12 mouse cellular contexts compared by ENCODE assay signal in genomic region chr5:30825166-30825565, GRCm38 (mm10). TPM values are rescaled to one million over a fixed set of nuclear protein-coding genes. Genes with fewer than 3 reads are reported as not detected.
A peak's percentile ranks its signal among the peaks of the same experiment; 100 is the strongest.
DNase-seq lines count a peak whose midpoint lies in the region; ATAC-seq lines count a peak whose summit lies in the region.
"Had no signal": no experiment of that assay in that cellular context is flagged by ENCODE, and none has a peak within 500 bp of the region (broad histone marks: within the 10 kb centered on the region; RNA-seq: fewer than 3 reads in every experiment).

No protein-coding gene starts in this region.

- 52% methylated on average over 10 of the region's 10 CpGs for WGBS in heart, embryonic 16.5 days

- DNase-seq in adrenal gland, adult 2 months, result peak; percentile 25
- DNase-seq in adrenal gland, adult 18-20 months (ENCODE audit: low spot score in 2 of 2), result no peak
- DNase-seq in heart, postnatal 25 days (ENCODE audit: low spot score), result no peak
- DNase-seq in cerebellum, adult 9-10 months, result peak; percentile 50
- DNase-seq in spleen, postnatal 10 days (ENCODE audit: low spot score in 2 of 2), result no peak
- DNase-seq in kidney, adult 8-10 months, result no peak
- DNase-seq: kidney, postnatal 10 days; layer of hippocampus, postnatal 36 days had no signal

- H3K27ac ChIP-seq in heart, embryonic 16.5 days (ENCODE audit: low read length), result no peak overlapping the region
- H3K27ac ChIP-seq: limb, embryonic 15.5 days had no signal

- H3K9ac ChIP-seq in heart, embryonic 16.5 days (ENCODE audit: low read length), result no peak overlapping the region
- H3K9ac ChIP-seq: limb, embryonic 15.5 days had no signal

- peaks cover 3% of the 10 kb centered on the region; the same call in 1 of the 2 replicates for H3K9me3 ChIP-seq in heart, embryonic 16.5 days (replicated peaks; ENCODE audit: control insufficient read depth, low read length)
- H3K9me3 ChIP-seq: limb, embryonic 15.5 days had no signal

- 0 out of 2 replicates have a peak, but pooled peaks have one; percentile 28 for ATAC-seq in heart, embryonic 16.5 days (replicated peaks; ENCODE audit: extremely low read depth, insufficient read depth, low FRiP score)
- ATAC-seq in megakaryocyte-erythroid progenitor cell, adult 5-6 weeks (replicated peaks; ENCODE audit: low FRiP score, low TSS enrichment, poor library complexity, severe bottlenecking), result 0 out of 2 replicates have a peak, but pooled peaks have one; percentile 34
- ATAC-seq: lung, postnatal 0 days had no signal

- H3K4me2 ChIP-seq in heart, embryonic 16.5 days (ENCODE audit: low read depth, low read length), result no peak overlapping the region
- H3K4me2 ChIP-seq: limb, embryonic 15.5 days had no signal

- no peak overlapping the region for H3K4me3 ChIP-seq in heart, embryonic 16.5 days (ENCODE audit: low read length)
- H3K4me3 ChIP-seq: limb, embryonic 15.5 days had no signal

- H3K36me3 ChIP-seq in heart, embryonic 16.5 days (ENCODE audit: control insufficient read depth, insufficient read depth), result no peaks in the 10 kb centered on the region
- H3K36me3 ChIP-seq: limb, embryonic 15.5 days had no signal

- no peaks in the 10 kb centered on the region for H3K27me3 ChIP-seq in heart, embryonic 16.5 days (ENCODE audit: control insufficient read depth, insufficient read depth, low read length)
- H3K27me3 ChIP-seq: limb, embryonic 15.5 days had no signal

- intact Hi-C loops in heart, postnatal 25 days (cut with DNase I), result no loop called here

- peaks cover 4% of the 10 kb centered on the region for H3K4me1 ChIP-seq in heart, embryonic 16.5 days (ENCODE audit: control insufficient read depth, insufficient read depth, low read length)

RNA-seq across cellular contexts. Expression of gene Mapre3, which starts 10.7 kb away (rescaled TPM):
- total RNA-seq in adrenal gland, adult 2 months (2021), result 10 to 100 TPM; 60.0 to 79.0 TPM
- 103 and 134 TPM in 2 replicates for polyA plus RNA-seq in adrenal gland, adult 2 months (2012; rRNA removed)
- 10 to 100 TPM; 60.7 to 76.5 TPM for total RNA-seq in adrenal gland, adult 18-20 months (2021)
- 18.2 and 19.8 TPM in 2 replicates for polyA plus RNA-seq in heart, embryonic 16.5 days (2015; fragmentation: Nextera tagmentation; extraction: Ambion mirVana)
- total RNA-seq in heart, postnatal 25 days (2021), result 10 to 100 TPM; 31.1 to 32.4 TPM
- total RNA-seq in megakaryocyte-erythroid progenitor cell, adult 5-6 weeks (2014; fragmentation: Nextera tagmentation), result 0.25 TPM in 1 of 2 replicates, not detected in the other
- total RNA-seq in megakaryocyte-erythroid progenitor cell, adult 5-6 weeks (2017), result not detected in 2 replicates

RNA-seq across cellular contexts. Expression of gene Tmem214, which starts 42.6 kb away (rescaled TPM):
- 10 to 100 TPM; 51.9 to 62.2 TPM for total RNA-seq in adrenal gland, adult 2 months (2021)
- polyA plus RNA-seq in adrenal gland, adult 2 months (2012; rRNA removed), result 87.6 and 96.9 TPM in 2 replicates
- 10 to 100 TPM; 54.0 to 57.3 TPM for total RNA-seq in adrenal gland, adult 18-20 months (2021)
- polyA plus RNA-seq in heart, embryonic 16.5 days (2015; fragmentation: Nextera tagmentation; extraction: Ambion mirVana), result 58.8 and 61.7 TPM in 2 replicates
- total RNA-seq in heart, postnatal 25 days (2021), result 10 to 100 TPM; 36.5 to 39.1 TPM
- 24.2 and 42.1 TPM in 2 replicates for total RNA-seq in megakaryocyte-erythroid progenitor cell, adult 5-6 weeks (2014; fragmentation: Nextera tagmentation)
- 14.1 and 18.1 TPM in 2 replicates for total RNA-seq in megakaryocyte-erythroid progenitor cell, adult 5-6 weeks (2017)

Comparison
In these comparisons a context has a peak if more than half of its experiments do, and no peak if none do; other contexts are left out.
1. DNase-seq: peak in adrenal gland, adult 2 months (single experiment) and cerebellum, adult 9-10 months (single experiment); none in adrenal gland, adult 18-20 months (0 of 2), heart, postnatal 25 days (single experiment), spleen, postnatal 10 days (0 of 2) and kidney, adult 8-10 months (0 of 2).
2. RNA of gene Mapre3, which starts 10.7 kb away (total RNA-seq): 60.0 to 79.0 TPM in adrenal gland, adult 2 months, 60.7 to 76.5 TPM in adrenal gland, adult 18-20 months and 31.1 to 32.4 TPM in heart, postnatal 25 days; 0.25 TPM in megakaryocyte-erythroid progenitor cell, adult 5-6 weeks; every median in the first group is over 10 times any median in the second.